Mouse (Mus musculus): ENCODE results near the gene Nmrk1. TPM values are rescaled to one million over a fixed set of nuclear protein-coding genes. Genes with fewer than 3 reads are reported as not detected.

The Nmrk1 gene
- polyA plus RNA-seq, 1 experiment from 2014 or later: 20.6 TPM

- peak; percentile 57 for DNase-seq (ENCODE audit: low spot score)
These were observed 39.4 kb downstream of the Nmrk1 start for GRCm38 (mm10) chr19:18671056-18671741.

GRCm38 (mm10) chr19:18672498-18672897 lies 40.7 kb downstream of the Nmrk1 start:
- H3K4me1 ChIP-seq (replicated peaks; ENCODE audit: insufficient read depth, low read length): peaks cover 22% of the 10 kb centered on the region
- H3K27ac ChIP-seq: no peak overlapping the region
- no peak for TF ChIP-seq CTCF (IDR thresholded peaks at IDR 0.05; ENCODE audit: low read depth)
- no peaks in the 10 kb centered on the region for H3K27me3 ChIP-seq (ENCODE audit: insufficient read depth, low read length)
- ATAC-seq (replicated peaks; ENCODE audit: low FRiP score, low read depth) (no peak), DNase-seq (ENCODE audit: low spot score) (no peak)
- H3K9ac ChIP-seq (ENCODE audit: low read depth, low read length): no peak overlapping the region
- no peaks in the 10 kb centered on the region for H3K9me3 ChIP-seq (replicated peaks; ENCODE audit: low read length)
- H3K4me2 ChIP-seq (ENCODE audit: low read length): peak overlapping the region; percentile 78
- H3K4me3 ChIP-seq (replicated peaks; ENCODE audit: low read depth, low read length): no peak overlapping the region
- 46% methylated on average over 3 of the region's 3 CpGs for WGBS
- H3K36me3 ChIP-seq (ENCODE audit: insufficient read depth, low read length): no peaks in the 10 kb centered on the region

More at GRCm38 (mm10) chr19:18671056-18671741, 39.4 kb downstream of the Nmrk1 start:
- Histone ChIP-seq H3K9ac (ENCODE audit: low read depth, low read length) (peak overlapping the region; percentile 76), H3K4me2 (ENCODE audit: low read length) (peak overlapping the region; percentile 78), H3K27me3 (ENCODE audit: insufficient read depth, low read length) (no peaks in the 10 kb centered on the region), H3K9me3 (replicated peaks; ENCODE audit: low read length) (no peaks in the 10 kb centered on the region), H3K36me3 (ENCODE audit: insufficient read depth, low read length) (no peaks in the 10 kb centered on the region), H3K4me1 (replicated peaks; ENCODE audit: insufficient read depth, low read length) (peaks cover 22% of the 10 kb centered on the region), H3K27ac (peak overlapping the region; percentile 89), H3K4me3 (replicated peaks; ENCODE audit: low read depth, low read length) (peak overlapping the region; percentile 71)
- under 1% methylated on average over 54 of the region's 64 CpGs for WGBS
- no peak for TF ChIP-seq CTCF (IDR thresholded peaks at IDR 0.05; ENCODE audit: low read depth)
- ATAC-seq (replicated peaks; ENCODE audit: low FRiP score, low read depth): peak; percentile 75

DNA sequence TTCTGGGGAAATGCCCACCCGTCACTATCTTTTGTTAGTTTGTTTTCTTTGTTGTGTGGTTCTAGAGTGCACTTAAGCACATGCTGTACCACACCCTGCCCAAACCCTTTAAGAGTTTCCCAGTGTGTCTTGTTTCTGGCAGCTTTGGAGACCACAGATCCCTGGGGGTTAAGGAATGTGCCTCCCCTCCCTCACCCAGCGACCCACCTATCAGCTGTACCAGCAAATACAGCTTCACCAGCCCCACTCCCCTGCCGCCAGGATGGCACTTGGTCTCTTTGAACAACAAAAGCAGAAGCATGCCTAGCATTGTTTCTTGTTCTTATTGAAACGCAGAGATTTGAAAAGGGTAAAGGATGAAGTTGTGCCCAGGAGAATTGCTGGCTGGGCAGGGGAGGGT lies 41.4 kb downstream of the Nmrk1 start:
- no peak overlapping the region for H3K4me3 ChIP-seq (replicated peaks; ENCODE audit: low read depth, low read length)
- no peaks in the 10 kb centered on the region for H3K36me3 ChIP-seq (ENCODE audit: insufficient read depth, low read length)
- no peaks in the 10 kb centered on the region for H3K27me3 ChIP-seq (ENCODE audit: insufficient read depth, low read length)
- H3K9me3 ChIP-seq (replicated peaks; ENCODE audit: low read length): no peaks in the 10 kb centered on the region
- no peak overlapping the region for H3K27ac ChIP-seq
- H3K4me1 ChIP-seq (replicated peaks; ENCODE audit: insufficient read depth, low read length): peaks cover 22% of the 10 kb centered on the region
- 0 out of 2 replicates have a peak overlapping the region, but pooled peaks have one; percentile 32 for H3K9ac ChIP-seq (ENCODE audit: low read depth, low read length)
- peak overlapping the region; percentile 78 for H3K4me2 ChIP-seq (ENCODE audit: low read length)
- DNase-seq (ENCODE audit: low spot score) (no peak), ATAC-seq (replicated peaks; ENCODE audit: low FRiP score, low read depth) (no peak)
- no peak for TF ChIP-seq CTCF (IDR thresholded peaks at IDR 0.05; ENCODE audit: low read depth)
- WGBS: 39% methylated on average over 4 of the region's 4 CpGs

GRCm38 (mm10) chr19:18682142-18682541 lies 50.4 kb downstream of the Nmrk1 start:
- WGBS: 80% methylated on average over 4 of the region's 4 CpGs
- H3K9me3 ChIP-seq (replicated peaks; ENCODE audit: low read length): no peaks in the 10 kb centered on the region
- 0 out of 2 replicates have a peak, but pooled peaks cover 11% of the 10 kb centered on the region for H3K36me3 ChIP-seq (ENCODE audit: insufficient read depth, low read length)
- no peak for ATAC-seq (replicated peaks; ENCODE audit: low FRiP score, low read depth)
- no peak overlapping the region for H3K27ac ChIP-seq
- no peak for DNase-seq (ENCODE audit: low spot score)
- H3K9ac ChIP-seq (ENCODE audit: low read depth, low read length): no peak overlapping the region
- TF ChIP-seq CTCF (IDR thresholded peaks at IDR 0.05; ENCODE audit: low read depth): no peak
- H3K4me2 ChIP-seq (ENCODE audit: low read length): no peak overlapping the region
- no peak overlapping the region for H3K4me3 ChIP-seq (replicated peaks; ENCODE audit: low read depth, low read length)
- H3K27me3 ChIP-seq (ENCODE audit: insufficient read depth, low read length): no peaks in the 10 kb centered on the region
- H3K4me1 ChIP-seq (replicated peaks; ENCODE audit: insufficient read depth, low read length): no peaks in the 10 kb centered on the region

DNA sequence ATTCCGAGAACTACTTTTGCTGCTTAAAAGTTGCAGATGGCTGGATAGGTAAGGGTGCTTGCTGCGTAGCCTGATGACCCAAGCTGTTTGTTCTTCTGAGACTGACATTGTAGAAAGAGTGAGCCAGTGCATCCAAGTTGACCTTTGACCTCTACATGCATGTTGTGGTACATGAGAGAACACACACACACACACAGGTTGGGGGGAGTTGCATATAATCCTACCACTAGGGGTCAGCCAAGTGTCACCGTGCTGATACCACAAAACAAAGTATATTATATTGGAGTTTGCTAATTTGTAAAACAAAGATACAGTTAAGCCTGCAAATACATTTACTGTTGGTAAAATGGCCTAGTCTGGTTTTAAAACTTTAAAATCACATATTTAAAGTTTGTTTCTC lies 55.8 kb downstream of the Nmrk1 start:
- ATAC-seq (replicated peaks; ENCODE audit: low FRiP score, low read depth): peak; percentile 65; the same call in 1 of the 2 replicates

DNA sequence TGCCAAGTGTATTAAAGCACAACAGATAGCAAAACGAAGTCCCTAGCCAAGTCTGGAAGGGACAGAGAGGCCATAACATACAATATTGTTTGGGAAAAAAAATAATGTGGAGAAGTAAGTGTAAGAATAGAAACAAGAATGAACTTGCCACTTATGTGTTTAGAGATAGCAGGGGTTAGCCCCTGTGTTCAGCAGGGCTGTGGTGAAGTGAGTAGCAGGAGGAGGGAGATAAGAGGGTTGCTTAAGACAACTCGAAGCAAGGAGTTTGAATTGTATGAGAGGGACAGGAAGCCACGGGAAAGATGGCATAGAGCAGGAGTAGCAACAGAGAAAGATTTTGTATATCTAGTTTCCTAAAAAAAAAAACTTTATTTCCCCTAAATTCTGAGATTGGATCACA lies 60.4 kb downstream of the Nmrk1 start:
- Histone ChIP-seq H3K27ac (no peak overlapping the region), H3K4me3 (replicated peaks; ENCODE audit: low read depth, low read length) (no peak overlapping the region), H3K27me3 (ENCODE audit: insufficient read depth, low read length) (no peaks in the 10 kb centered on the region), H3K9ac (ENCODE audit: low read depth, low read length) (no peak overlapping the region), H3K4me1 (replicated peaks; ENCODE audit: insufficient read depth, low read length) (no peaks in the 10 kb centered on the region), H3K9me3 (replicated peaks; ENCODE audit: low read length) (no peaks in the 10 kb centered on the region), H3K36me3 (ENCODE audit: insufficient read depth, low read length) (peaks cover 4% of the 10 kb centered on the region; the same call in 1 of the 2 replicates), H3K4me2 (ENCODE audit: low read length) (no peak overlapping the region)
- WGBS: 93% methylated on average over 3 of the region's 3 CpGs
- ATAC-seq (replicated peaks; ENCODE audit: low FRiP score, low read depth): no peak
- no peak for TF ChIP-seq CTCF (IDR thresholded peaks at IDR 0.05; ENCODE audit: low read depth)
- no peak for DNase-seq (ENCODE audit: low spot score)

More for the DNA sequence above, 55.8 kb downstream of the Nmrk1 start:
- peak; percentile 84 for TF ChIP-seq CTCF (IDR thresholded peaks at IDR 0.05; ENCODE audit: low read depth)
- no peak overlapping the region for H3K27ac ChIP-seq
- no peak overlapping the region for H3K9ac ChIP-seq (ENCODE audit: low read depth, low read length)
- H3K4me1 ChIP-seq (replicated peaks; ENCODE audit: insufficient read depth, low read length): no peaks in the 10 kb centered on the region
- H3K9me3 ChIP-seq (replicated peaks; ENCODE audit: low read length): no peaks in the 10 kb centered on the region
- H3K4me2 ChIP-seq (ENCODE audit: low read length): no peak overlapping the region
- no peaks in the 10 kb centered on the region for H3K36me3 ChIP-seq (ENCODE audit: insufficient read depth, low read length)
- H3K27me3 ChIP-seq (ENCODE audit: insufficient read depth, low read length): no peaks in the 10 kb centered on the region
- no peak overlapping the region for H3K4me3 ChIP-seq (replicated peaks; ENCODE audit: low read depth, low read length)
- WGBS: 76% methylated on average over 3 of the region's 3 CpGs
- DNase-seq (ENCODE audit: low spot score): peak; percentile 71

Data from kidney, postnatal 0 days (tissue).